ENCODE assay signal across 19 mouse cellular contexts in the genomic region with DNA sequence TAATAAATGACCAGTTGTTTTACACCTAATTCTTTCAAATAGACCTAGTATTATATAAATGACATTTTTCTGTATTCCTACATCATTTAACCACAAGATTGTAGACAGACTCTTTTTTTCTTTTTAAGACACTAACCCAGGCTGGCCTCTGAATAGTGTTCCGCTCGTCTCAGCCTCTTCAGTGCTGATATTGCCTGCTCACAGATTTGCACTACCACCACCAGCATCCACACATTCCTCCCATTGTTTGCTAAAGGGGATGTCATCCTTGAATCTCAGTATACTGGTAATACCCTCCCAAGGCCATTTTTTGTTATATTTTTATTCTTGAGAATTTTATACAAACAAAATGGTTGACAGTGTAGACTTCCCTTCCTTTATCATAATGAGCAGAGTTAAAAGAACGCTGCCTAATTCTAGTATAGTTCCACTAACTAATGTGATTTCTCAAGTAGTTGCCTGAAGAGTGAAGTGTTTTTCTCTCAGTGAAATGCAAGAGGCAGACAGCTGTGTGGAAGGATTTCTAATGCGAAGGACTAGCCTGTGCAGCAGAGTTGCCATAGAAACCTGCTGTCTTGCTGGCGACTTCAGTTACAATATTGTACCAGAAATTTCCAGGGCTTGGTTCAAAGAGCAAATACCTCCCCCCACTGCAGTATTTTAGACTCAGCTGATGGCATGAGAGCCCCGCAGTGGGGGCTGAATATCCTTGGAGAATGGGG. TPM values are rescaled to one million over a fixed set of nuclear protein-coding genes. Genes with fewer than 3 reads are reported as not detected.
A peak's percentile ranks its signal among the peaks of the same experiment; 100 is the strongest.
DNase-seq lines count a peak whose midpoint lies in the region; ATAC-seq lines count a peak whose summit lies in the region.
"Had no signal": no experiment of that assay in that cellular context is flagged by ENCODE, and none has a peak within 500 bp of the region (broad histone marks: within the 10 kb centered on the region; RNA-seq: fewer than 3 reads in every experiment).

No protein-coding gene starts in this region.

- H3K27me3 ChIP-seq in forebrain, embryonic 13.5 days: no peaks in the 10 kb centered on the region
- H3K27me3 ChIP-seq in forebrain, embryonic 11.5 days (ENCODE audit: control insufficient read depth, insufficient read depth, low read length): no peaks in the 10 kb centered on the region
- H3K27me3 ChIP-seq in forebrain, embryonic 15.5 days: no peaks in the 10 kb centered on the region
- H3K27me3 ChIP-seq in midbrain, embryonic 14.5 days (ENCODE audit: control insufficient read depth, insufficient read depth, low read length): no peaks in the 10 kb centered on the region
- no peaks in the 10 kb centered on the region for H3K27me3 ChIP-seq in intestine, embryonic 16.5 days (replicated peaks; ENCODE audit: control insufficient read depth, insufficient read depth, low read length)
- H3K27me3 ChIP-seq: intestine, embryonic 15.5 days had no signal

- ATAC-seq in forebrain, embryonic 13.5 days: peak; percentile 82
- ATAC-seq in forebrain, embryonic 11.5 days (replicated peaks; ENCODE audit: low FRiP score): no peak
- peak; percentile 46; the same call in 1 of the 2 replicates for ATAC-seq in forebrain, embryonic 15.5 days (replicated peaks)
- no peak; the same call in 1 of the 2 replicates for ATAC-seq in midbrain, embryonic 14.5 days (ENCODE audit: low FRiP score, low TSS enrichment)
- ATAC-seq in intestine, embryonic 16.5 days: no peak
- ATAC-seq: intestine, embryonic 15.5 days; liver, postnatal 0 days; Patski had no signal

- no peak overlapping the region for H3K4me2 ChIP-seq in forebrain, embryonic 13.5 days
- no peak overlapping the region for H3K4me2 ChIP-seq in forebrain, embryonic 11.5 days (ENCODE audit: low read depth, low read length, severe bottlenecking)
- H3K4me2 ChIP-seq in forebrain, embryonic 15.5 days (replicated peaks): no peak overlapping the region
- no peak overlapping the region for H3K4me2 ChIP-seq in midbrain, embryonic 14.5 days (ENCODE audit: low read length)
- no peak overlapping the region for H3K4me2 ChIP-seq in intestine, embryonic 16.5 days (ENCODE audit: low read depth, low read length)
- H3K4me2 ChIP-seq: intestine, embryonic 15.5 days had no signal

- H3K4me3 ChIP-seq in forebrain, embryonic 13.5 days: no peak overlapping the region
- no peak overlapping the region for H3K4me3 ChIP-seq in forebrain, embryonic 11.5 days (ENCODE audit: low read depth, low read length)
- no peak overlapping the region for H3K4me3 ChIP-seq in forebrain, embryonic 15.5 days
- no peak overlapping the region for H3K4me3 ChIP-seq in midbrain, embryonic 14.5 days (replicated peaks; ENCODE audit: low read depth, low read length)
- no peak overlapping the region for H3K4me3 ChIP-seq in intestine, embryonic 16.5 days (ENCODE audit: low read length)
- H3K4me3 ChIP-seq: gastrocnemius, adult 2 months; heart, adult 2 months; intestine, embryonic 15.5 days; myocyte had no signal

- DNase-seq in forebrain, embryonic 11.5 days (ENCODE audit: low spot score): no peak
- DNase-seq in layer of hippocampus, postnatal 14 days (ENCODE audit: low spot score in 2 of 2): peak; percentile 6 to 44
- DNase-seq in layer of hippocampus, postnatal 36 days: no peak
- DNase-seq in midbrain, embryonic 14.5 days: peak; percentile 62
- no peak for DNase-seq in cerebellum, postnatal 14 days
- DNase-seq: adrenal gland, adult 2 months; cerebellum, adult 8-10 months; gastrocnemius, adult 2 months; heart, adult 2 months; kidney, postnatal 14 days; liver, postnatal 0 days; thymus, postnatal 36 days had no signal

- H3K27ac ChIP-seq in forebrain, embryonic 13.5 days: peak overlapping the region; percentile 51; the same call in 1 of the 2 replicates
- H3K27ac ChIP-seq in forebrain, embryonic 11.5 days (ENCODE audit: low read depth, low read length): no peak overlapping the region
- H3K27ac ChIP-seq in forebrain, embryonic 15.5 days (replicated peaks): peak overlapping the region; percentile 60
- H3K27ac ChIP-seq in midbrain, embryonic 14.5 days (replicated peaks; ENCODE audit: low read depth, low read length): peak overlapping the region; percentile 69
- H3K27ac ChIP-seq in intestine, embryonic 16.5 days (ENCODE audit: low read length): no peak overlapping the region
- H3K27ac ChIP-seq: gastrocnemius, adult 2 months; heart, adult 2 months; intestine, embryonic 15.5 days; stomach, postnatal 0 days had no signal

- no peak overlapping the region for H3K9ac ChIP-seq in forebrain, embryonic 13.5 days
- no peak overlapping the region for H3K9ac ChIP-seq in forebrain, embryonic 11.5 days (ENCODE audit: low read length)
- no peak overlapping the region for H3K9ac ChIP-seq in forebrain, embryonic 15.5 days (replicated peaks)
- H3K9ac ChIP-seq in midbrain, embryonic 14.5 days (replicated peaks; ENCODE audit: low read length): no peak overlapping the region
- no peak overlapping the region for H3K9ac ChIP-seq in intestine, embryonic 16.5 days (ENCODE audit: low read depth, low read length)
- H3K9ac ChIP-seq: intestine, embryonic 15.5 days; liver, postnatal 0 days had no signal

- H3K9me3 ChIP-seq in forebrain, embryonic 13.5 days (replicated peaks): no peaks in the 10 kb centered on the region
- H3K9me3 ChIP-seq in forebrain, embryonic 11.5 days (ENCODE audit: control insufficient read depth, low read length): no peaks in the 10 kb centered on the region
- H3K9me3 ChIP-seq in forebrain, embryonic 15.5 days: no peaks in the 10 kb centered on the region
- H3K9me3 ChIP-seq in midbrain, embryonic 14.5 days (ENCODE audit: control insufficient read depth, low read length): no peaks in the 10 kb centered on the region
- no peaks in the 10 kb centered on the region for H3K9me3 ChIP-seq in intestine, embryonic 16.5 days (ENCODE audit: control insufficient read depth, low read length)
- H3K9me3 ChIP-seq: intestine, embryonic 15.5 days had no signal

- no peaks in the 10 kb centered on the region for H3K36me3 ChIP-seq in forebrain, embryonic 13.5 days (ENCODE audit: poor library complexity, severe bottlenecking)
- H3K36me3 ChIP-seq in forebrain, embryonic 11.5 days (ENCODE audit: control insufficient read depth, insufficient read depth, low read length): no peaks in the 10 kb centered on the region
- no peaks in the 10 kb centered on the region for H3K36me3 ChIP-seq in forebrain, embryonic 15.5 days
- no peaks in the 10 kb centered on the region for H3K36me3 ChIP-seq in midbrain, embryonic 14.5 days (ENCODE audit: control insufficient read depth, insufficient read depth, low read length)
- H3K36me3 ChIP-seq in intestine, embryonic 16.5 days (ENCODE audit: control insufficient read depth, insufficient read depth, low read length): no peaks in the 10 kb centered on the region
- H3K36me3 ChIP-seq: intestine, embryonic 15.5 days had no signal

- WGBS in forebrain, embryonic 13.5 days: 53% methylated on average over 6 of the region's 6 CpGs
- 69% methylated on average over 6 of the region's 6 CpGs for WGBS in forebrain, embryonic 11.5 days
- WGBS in forebrain, embryonic 15.5 days: 51% methylated on average over 6 of the region's 6 CpGs
- WGBS in midbrain, embryonic 14.5 days: 41% methylated on average over 6 of the region's 6 CpGs
- WGBS in intestine, embryonic 16.5 days: 69% methylated on average over 6 of the region's 6 CpGs

- no peaks in the 10 kb centered on the region for H3K4me1 ChIP-seq in forebrain, embryonic 13.5 days
- no peaks in the 10 kb centered on the region for H3K4me1 ChIP-seq in forebrain, embryonic 11.5 days (replicated peaks; ENCODE audit: control insufficient read depth, insufficient read depth, low read length)
- 0 out of 2 replicates have a peak, but pooled peaks cover 3% of the 10 kb centered on the region for H3K4me1 ChIP-seq in forebrain, embryonic 15.5 days
- H3K4me1 ChIP-seq in midbrain, embryonic 14.5 days (ENCODE audit: control insufficient read depth, insufficient read depth, low read length): no peaks in the 10 kb centered on the region
- no peaks in the 10 kb centered on the region for H3K4me1 ChIP-seq in intestine, embryonic 16.5 days (ENCODE audit: control insufficient read depth, insufficient read depth, low read length)
- H3K4me1 ChIP-seq: intestine, embryonic 15.5 days had no signal

RNA-seq across cellular contexts. Expression of gene Arxes2, which starts 8.9 kb away (rescaled TPM):
- 150 and 176 TPM in 2 replicates for polyA plus RNA-seq in forebrain, embryonic 13.5 days (2015; fragmentation: Nextera tagmentation; extraction: Ambion mirVana)
- 117 and 122 TPM in 2 replicates for polyA plus RNA-seq in forebrain, embryonic 11.5 days (2014; fragmentation: Nextera tagmentation; extraction: Ambion mirVana)
- 10 to 100 TPM; 87.7 to 97.8 TPM for total RNA-seq in layer of hippocampus, postnatal 14 days (2021)
- total RNA-seq in layer of hippocampus, postnatal 36 days (2021): 10 to 100 TPM; 61.9 to 75.4 TPM
- polyA plus RNA-seq in forebrain, embryonic 15.5 days (2015; fragmentation: Nextera tagmentation; extraction: Ambion mirVana): 157 and 182 TPM in 2 replicates
- 312 and 337 TPM in 2 replicates for polyA plus RNA-seq in midbrain, embryonic 14.5 days (2014; fragmentation: Nextera tagmentation; extraction: Ambion mirVana)
- polyA plus RNA-seq in intestine, embryonic 16.5 days (2015; fragmentation: Nextera tagmentation; extraction: Ambion mirVana): 65.3 and 66.9 TPM in 2 replicates

RNA-seq across cellular contexts. Expression of gene Arxes1, which starts 48.5 kb away (rescaled TPM):
- polyA plus RNA-seq in forebrain, embryonic 13.5 days (2015; fragmentation: Nextera tagmentation; extraction: Ambion mirVana): 61.6 and 72.6 TPM in 2 replicates
- polyA plus RNA-seq in forebrain, embryonic 11.5 days (2014; fragmentation: Nextera tagmentation; extraction: Ambion mirVana): 48.9 and 49.3 TPM in 2 replicates
- total RNA-seq in layer of hippocampus, postnatal 14 days (2021): 10 to 100 TPM; 65.0 to 75.1 TPM
- total RNA-seq in layer of hippocampus, postnatal 36 days (2021): 10 to 100 TPM; 36.2 to 41.9 TPM
- polyA plus RNA-seq in forebrain, embryonic 15.5 days (2015; fragmentation: Nextera tagmentation; extraction: Ambion mirVana): 78.1 and 90.4 TPM in 2 replicates
- 141 and 142 TPM in 2 replicates for polyA plus RNA-seq in midbrain, embryonic 14.5 days (2014; fragmentation: Nextera tagmentation; extraction: Ambion mirVana)
- polyA plus RNA-seq in intestine, embryonic 16.5 days (2015; fragmentation: Nextera tagmentation; extraction: Ambion mirVana): 19.3 and 22.1 TPM in 2 replicates
- polyA plus RNA-seq: myocyte had no signal

Comparison
In these comparisons a context has a peak if more than half of its experiments do, and no peak if none do; other contexts are left out.
1. ATAC-seq: peak in forebrain, embryonic 13.5 days (single experiment) and forebrain, embryonic 15.5 days (single experiment); none in forebrain, embryonic 11.5 days (single experiment), midbrain, embryonic 14.5 days (single experiment) and intestine, embryonic 16.5 days (single experiment).
2. H3K27ac ChIP-seq: peak in forebrain, embryonic 13.5 days (single experiment), forebrain, embryonic 15.5 days (single experiment) and midbrain, embryonic 14.5 days (single experiment); none in forebrain, embryonic 11.5 days (single experiment) and intestine, embryonic 16.5 days (single experiment).
3. DNase-seq: peak in layer of hippocampus, postnatal 14 days (2 of 2) and midbrain, embryonic 14.5 days (single experiment); none in forebrain, embryonic 11.5 days (single experiment), layer of hippocampus, postnatal 36 days (0 of 2) and cerebellum, postnatal 14 days (0 of 2).